Mouse (Mus musculus) megakaryocyte-erythroid progenitor cell, adult 5-6 weeks (primary cell): Measurements from ENCODE around the gene Paf1. TPM values are rescaled to one million over a fixed set of nuclear protein-coding genes. Genes with fewer than 3 reads are reported as not detected.

Experiments used
- ATAC-seq: replicated peaks from 2 replicates; pipeline ENCODE4 v1.8.0; 2016; ENCODE audit warnings: mild to moderate bottlenecking, inconsistent platforms; ENCODE audit not compliant: severe bottlenecking, poor library complexity, low FRiP score, low TSS enrichment
- total RNA-seq, 2 experiments: library from RNA; stranded (forward) in 1 of 2; stranded (reverse) in 1 of 2; fragments of 200-1000, 215-1000 nt in 1 of 2; fragments of >200 nt in 1 of 2; fragmentation: Nextera tagmentation in 1 of 2; gene quantifications; 2 replicates each; pipeline ENCODE4 v1.2.3; 2014 to 2017

The Paf1 gene
- total RNA-seq, 2 experiments from 2014 or later, result 84.6 to 129 TPM

GRCm38 (mm10) chr7:28368276-28368920 is 24.4 kb upstream of the Paf1 start:
- ATAC-seq, result no peak

GRCm38 (mm10) chr7:28370051-28370450 is 22.7 kb upstream of the Paf1 start:
- no peak for ATAC-seq

GRCm38 (mm10) chr7:28370977-28371513 is 21.7 kb upstream of the Paf1 start:
- ATAC-seq, result no peak

GRCm38 (mm10) chr7:28371514-28371989 is 21.2 kb upstream of the Paf1 start:
- ATAC-seq, result no peak

- peak; percentile 76 for ATAC-seq
These were observed 20.3 kb upstream of the Paf1 start, which contains the start of gene Plekhg2 for GRCm38 (mm10) chr7:28372251-28373108. Plekhg2 (minus strand) TSS chr7:28372599.

- no peak for ATAC-seq
These were observed 19.6 kb upstream of the Paf1 start for GRCm38 (mm10) chr7:28373131-28373581.

GRCm38 (mm10) chr7:28373891-28374495 is 18.8 kb upstream of the Paf1 start:
- no peak for ATAC-seq

- no peak for ATAC-seq
These were observed 18.1 kb upstream of the Paf1 start for GRCm38 (mm10) chr7:28374647-28375046.

GRCm38 (mm10) chr7:28375176-28375921 is 17.4 kb upstream of the Paf1 start:
- peak; percentile 39 for ATAC-seq

GRCm38 (mm10) chr7:28376011-28376771 is 16.6 kb upstream of the Paf1 start:
- ATAC-seq, result no peak

GRCm38 (mm10) chr7:28377190-28378065 is 15.3 kb upstream of the Paf1 start:
- ATAC-seq, result no peak

- ATAC-seq, result no peak
These were observed 14.6 kb upstream of the Paf1 start for GRCm38 (mm10) chr7:28378066-28378690.

GRCm38 (mm10) chr7:28378769-28379651 is 13.7 kb upstream of the Paf1 start:
- peak; percentile 62 for ATAC-seq

- no peak for ATAC-seq
These were observed 12.3 kb upstream of the Paf1 start, which contains the start of gene Zfp36 for GRCm38 (mm10) chr7:28380237-28381016. Zfp36 (minus strand) TSS chr7:28380253.

GRCm38 (mm10) chr7:28381017-28381790 is 11.5 kb upstream of the Paf1 start:
- 0 out of 2 replicates have a peak, but pooled peaks have one; percentile 9 for ATAC-seq
